Mouse (Mus musculus) megakaryocyte, embryonic 14.5 days (primary cell): ENCODE results near the gene Nrf1. TPM values are rescaled to one million over a fixed set of nuclear protein-coding genes. Genes with fewer than 3 reads are reported as not detected.

Experiments used
- H3K27me3 ChIP-seq: replicated peaks from 2 replicates; pipeline ENCODE3; 2012; ENCODE audit warnings: inconsistent platforms
- H3K36me3 ChIP-seq: replicated peaks from 2 replicates; pipeline ENCODE3; 2012; ENCODE audit warnings: low read length, inconsistent platforms, mixed read lengths
- H3K4me1 ChIP-seq: 2 replicates; pipeline ENCODE4 v1.6.1; 2012; ENCODE audit warnings: inconsistent platforms
- H3K4me3 ChIP-seq: replicated peaks from 2 replicates; pipeline ENCODE3; 2012; ENCODE audit warnings: moderate library complexity, mild to moderate bottlenecking, inconsistent platforms
- H3K9me3 ChIP-seq: 2 replicates; pipeline ENCODE4 v1.6.1; 2012; ENCODE audit warnings: inconsistent platforms
- FLI1 ChIP-seq: IDR thresholded peaks from 2 replicates; pipeline ENCODE4 v1.6.1; 2012; ENCODE audit warnings: low read length, inconsistent platforms, mixed read lengths
- GATA1 ChIP-seq: IDR thresholded peaks from 3 replicates; pipeline ENCODE4 v1.6.1; 2012; ENCODE audit warnings: mixed read lengths, low read length, inconsistent platforms, borderline replicate concordance
- polyA plus RNA-seq: library from polyadenylated mRNA; stranded (reverse); fragments of >175 nt; gene quantifications from 2 replicates; pipeline ENCODE4 v1.2.3, GENCODE M21; 2012; ENCODE audit warnings: low replicate concordance; ENCODE audit not compliant: insufficient read depth

Nrf1 gene
- polyA plus RNA-seq, 1 experiment = 7.3 TPM

DNA sequence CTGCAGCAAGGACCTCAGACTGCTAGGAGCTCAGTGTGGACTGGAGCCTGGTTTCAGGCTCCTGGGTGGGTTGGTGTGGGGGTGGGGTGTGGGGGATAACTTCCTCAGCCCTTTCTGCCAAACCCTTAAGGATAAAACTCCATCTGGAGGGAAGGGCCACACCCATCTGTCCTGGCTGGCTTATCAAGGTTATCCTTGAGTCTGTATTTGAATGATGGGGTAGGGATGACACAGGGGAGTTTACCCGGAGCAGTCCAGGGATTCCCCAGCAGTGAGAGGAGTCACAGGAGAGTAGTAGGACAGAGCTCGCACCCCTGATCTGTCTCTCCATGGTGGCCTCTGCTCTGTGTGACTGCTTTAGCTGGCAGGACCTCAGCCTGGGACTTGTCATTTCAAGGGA, 132.5 kb downstream of the Nrf1 start:
- Histone ChIP-seq H3K4me3 (peak overlapping the region; percentile 5), H3K4me1 (peaks cover 46% of the 10 kb centered on the region), H3K27me3 (peaks cover 98% of the 10 kb centered on the region), H3K36me3 (no peaks in the 10 kb centered on the region), H3K9me3 (peaks cover 14% of the 10 kb centered on the region)
- no peak for TF ChIP-seq FLI1
- TF ChIP-seq GATA1 = no peak

DNA sequence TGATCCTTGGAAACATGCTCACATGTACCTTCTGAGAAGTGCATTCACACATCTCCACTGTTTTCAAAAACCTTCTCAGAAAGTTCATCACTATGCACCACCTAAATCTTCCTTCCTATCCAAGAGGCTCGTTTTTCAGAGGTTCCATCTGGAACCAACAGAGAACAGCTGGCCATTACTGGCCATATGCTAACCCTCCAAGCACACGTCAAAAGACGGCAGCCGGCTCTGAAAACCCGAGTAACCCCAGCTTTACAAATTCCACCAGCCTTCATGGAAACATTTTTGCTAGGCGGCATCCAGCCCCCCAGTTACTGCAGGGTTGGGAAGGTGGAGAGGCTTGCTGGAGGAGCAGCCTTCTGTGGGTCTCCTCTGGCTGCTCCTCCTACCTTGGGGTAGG, 134.2 kb downstream of the Nrf1 start:
- peaks cover 35% of the 10 kb centered on the region for H3K4me1 ChIP-seq
- no peaks in the 10 kb centered on the region for H3K36me3 ChIP-seq
- peaks cover 14% of the 10 kb centered on the region for H3K9me3 ChIP-seq
- H3K27me3 ChIP-seq = peaks cover 96% of the 10 kb centered on the region
- TF ChIP-seq GATA1 (no peak), FLI1 (no peak)
- no peak overlapping the region for H3K4me3 ChIP-seq

DNA sequence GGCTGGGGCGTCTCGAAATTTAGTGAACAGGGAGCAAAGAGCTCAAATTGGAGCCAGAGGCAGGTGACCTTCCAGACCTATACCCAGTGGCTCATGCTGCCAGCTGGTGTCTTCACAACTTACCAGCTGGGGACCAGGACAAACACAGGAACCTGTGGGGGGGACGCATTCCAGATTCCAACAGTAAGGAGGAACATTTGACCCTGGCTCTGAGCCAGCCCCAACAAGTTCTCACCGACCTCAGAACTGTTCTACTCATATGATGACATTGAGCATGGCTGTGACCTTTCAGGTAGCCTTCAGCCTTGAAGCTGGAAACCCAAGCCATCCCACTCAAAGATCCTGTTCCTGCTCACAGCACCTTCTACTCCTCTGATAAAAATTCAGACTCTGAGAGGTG, 135.8 kb downstream of the Nrf1 start:
- Histone ChIP-seq H3K27me3 (peaks cover 85% of the 10 kb centered on the region), H3K4me1 (peaks cover 26% of the 10 kb centered on the region), H3K4me3 (no peak overlapping the region), H3K9me3 (peaks cover 14% of the 10 kb centered on the region), H3K36me3 (no peaks in the 10 kb centered on the region)
- TF ChIP-seq GATA1 = no peak
- no peak for TF ChIP-seq FLI1

DNA sequence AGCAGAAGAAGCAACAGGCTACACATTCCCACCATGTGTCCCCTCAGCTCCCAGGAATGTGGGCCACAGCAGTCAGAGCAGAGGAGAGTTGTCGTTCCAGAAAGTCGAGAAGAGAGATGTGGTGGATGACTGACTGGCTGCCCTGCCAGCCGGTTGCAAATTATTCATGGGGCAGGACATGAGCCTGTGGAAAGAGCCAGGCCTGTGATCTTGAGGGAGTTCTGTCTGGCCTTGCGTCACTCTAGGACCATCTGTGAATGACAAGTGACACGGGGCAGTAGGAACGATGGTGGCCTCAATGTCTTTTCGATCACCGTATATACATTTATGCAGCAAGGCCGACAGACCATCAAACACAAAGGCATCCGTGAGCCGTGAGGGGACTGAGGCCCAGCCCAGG, 147.9 kb downstream of the Nrf1 start:
- no peak overlapping the region for H3K4me3 ChIP-seq
- no peaks in the 10 kb centered on the region for H3K4me1 ChIP-seq
- no peaks in the 10 kb centered on the region for H3K36me3 ChIP-seq
- TF ChIP-seq FLI1 = no peak
- TF ChIP-seq GATA1 = no peak
- H3K27me3 ChIP-seq = peaks cover 60% of the 10 kb centered on the region
- H3K9me3 ChIP-seq = peaks cover 4% of the 10 kb centered on the region

DNA sequence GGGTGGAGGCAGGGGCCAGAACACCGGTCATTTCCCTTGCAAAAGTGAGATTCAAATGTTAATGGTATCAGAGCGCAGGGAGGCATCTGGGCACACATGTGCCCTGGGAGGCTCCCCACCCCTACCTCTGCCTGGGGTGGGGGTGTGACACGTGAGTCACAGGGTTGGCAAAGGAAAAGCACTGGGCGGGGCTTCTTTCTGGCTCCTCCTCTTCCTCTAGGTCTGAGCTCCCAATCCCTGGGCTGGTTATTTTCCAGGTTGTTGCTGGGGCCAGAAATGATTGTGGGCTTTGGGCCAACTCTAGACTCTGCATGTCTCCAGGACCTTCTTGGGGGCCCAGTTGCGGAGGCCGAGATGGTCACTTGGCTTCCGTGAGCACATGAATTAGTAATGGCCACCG, 148.4 kb downstream of the Nrf1 start:
- Histone ChIP-seq H3K4me3 (no peak overlapping the region), H3K36me3 (no peaks in the 10 kb centered on the region), H3K27me3 (peaks cover 56% of the 10 kb centered on the region), H3K4me1 (no peaks in the 10 kb centered on the region), H3K9me3 (no peaks in the 10 kb centered on the region; the same call in 1 of the 2 replicates)
- TF ChIP-seq FLI1 (no peak), GATA1 (no peak)

Other genes with a start within 250 kb of the Nrf1 start
- not detected in 2 replicates for gene Strip2, start 131.0 kb upstream of the Nrf1 start, polyA plus RNA-seq